Mouse (Mus musculus): ENCODE measurements around the gene Cga.

GRCm38 (mm10) chr4:34847679-34848309 is 45.8 kb upstream of the Cga start:
- TF ChIP-seq GATA1 (IDR thresholded peaks at IDR 0.05; ENCODE audit: borderline replicate concordance, low read length), result no peak
- TF ChIP-seq FLI1 (IDR thresholded peaks at IDR 0.05; ENCODE audit: low read length), result no peak
